Mouse (Mus musculus) testis, postnatal 10 days (tissue): ENCODE data around the gene Gm7138.
"Not testable (repeated sequence)": the region's sequence is repeated elsewhere in the genome, so short reads cannot be mapped to it uniquely, and the experiment has no call there.

ENCODE experiments used
- DNase-seq: peaks from one replicate; pipeline ENCODE4 v3.0.0; 2021; ENCODE audit warnings: low spot score

Gene Gm7138

GRCm38 (mm10) chr10:77741924-77742688 lies 34.6 kb downstream of the Gm7138 start, which contains the start of gene Gm18596:
Gm18596 (minus strand) TSS chr10:77742638.
- DNase-seq = not testable (repeated sequence)

- DNase-seq = no peak
Observed at GRCm38 (mm10) chr10:77738929-77739328, 37.8 kb downstream of the Gm7138 start.

GRCm38 (mm10) chr10:77735928-77736327 lies 40.8 kb downstream of the Gm7138 start:
- no peak for DNase-seq

GRCm38 (mm10) chr10:77729241-77729640 lies 47.5 kb downstream of the Gm7138 start:
- peak; percentile 57 for DNase-seq

GRCm38 (mm10) chr10:77728280-77728679 lies 48.5 kb downstream of the Gm7138 start:
- no peak for DNase-seq
